Mouse (Mus musculus) urinary bladder, postnatal 25 days (tissue): ENCODE results near the gene Akap2.

ENCODE experiments used
- DNase-seq: peaks from one replicate; pipeline ENCODE4 v3.0.0; 2022; ENCODE audit warnings: low spot score

Gene Akap2

GRCm38 (mm10) chr4:57834141-57834540 is 116.7 kb downstream of the Akap2 start:
- no peak for DNase-seq

GRCm38 (mm10) chr4:57837089-57837488 is 119.6 kb downstream of the Akap2 start:
- no peak for DNase-seq

- DNase-seq = no peak
Measured at GRCm38 (mm10) chr4:57839343-57839742, 121.9 kb downstream of the Akap2 start.

- no peak for DNase-seq
Measured at GRCm38 (mm10) chr4:57841911-57842310, 124.5 kb downstream of the Akap2 start.

GRCm38 (mm10) chr4:57842472-57843305 is 125.2 kb downstream of the Akap2 start:
- no peak for DNase-seq

GRCm38 (mm10) chr4:57845031-57845431 is 127.6 kb downstream of the Akap2 start:
- DNase-seq = peak; percentile 45

GRCm38 (mm10) chr4:57845541-57846210 is 128.2 kb downstream of the Akap2 start:
- no peak for DNase-seq

GRCm38 (mm10) chr4:57846381-57846990 is 129.0 kb downstream of the Akap2 start:
- no peak for DNase-seq

- DNase-seq = no peak
Measured at GRCm38 (mm10) chr4:57846991-57847422, 129.6 kb downstream of the Akap2 start.

GRCm38 (mm10) chr4:57847676-57848075 is 130.2 kb downstream of the Akap2 start:
- no peak for DNase-seq

- no peak for DNase-seq
Measured at GRCm38 (mm10) chr4:57849465-57849864, 132.0 kb downstream of the Akap2 start.

GRCm38 (mm10) chr4:57851731-57852130 is 134.3 kb downstream of the Akap2 start:
- no peak for DNase-seq

GRCm38 (mm10) chr4:57852461-57853040 is 135.1 kb downstream of the Akap2 start:
- DNase-seq = no peak

GRCm38 (mm10) chr4:57854181-57854580 is 136.7 kb downstream of the Akap2 start:
- no peak for DNase-seq

- no peak for DNase-seq
Measured at GRCm38 (mm10) chr4:57855281-57855941, 138.0 kb downstream of the Akap2 start.

GRCm38 (mm10) chr4:57856673-57857072 is 139.2 kb downstream of the Akap2 start:
- no peak for DNase-seq

GRCm38 (mm10) chr4:57860204-57860611 is 142.8 kb downstream of the Akap2 start:
- no peak for DNase-seq

- DNase-seq = no peak
Measured at GRCm38 (mm10) chr4:57861166-57861565, 143.7 kb downstream of the Akap2 start.

- DNase-seq = no peak
Measured at GRCm38 (mm10) chr4:57861856-57862255, 144.4 kb downstream of the Akap2 start.

GRCm38 (mm10) chr4:57862269-57862986 is 145.0 kb downstream of the Akap2 start:
- DNase-seq = no peak

GRCm38 (mm10) chr4:57866088-57866487 is 148.6 kb downstream of the Akap2 start:
- no peak for DNase-seq
